Mouse (Mus musculus) cortical plate, adult 2 months (tissue): ENCODE data around the gene Plxnc1.

Experiments used
- CTCF ChIP-seq: fragments of 200-500 bp; IDR thresholded peaks from 2 replicates; pipeline ENCODE4 v1.5.1; 2011; ENCODE audit warnings: mild to moderate bottlenecking, control low read depth, low read length; ENCODE audit not compliant: insufficient read depth; ENCODE audit errors: extremely low read depth
- POLR2A ChIP-seq: fragments of 200-500 bp; IDR thresholded peaks from 2 replicates; pipeline ENCODE4 v1.6.1; 2011; ENCODE audit warnings: mild to moderate bottlenecking, low read length, control low read depth; ENCODE audit not compliant: insufficient read depth; ENCODE audit errors: extremely low read depth

- TF ChIP-seq CTCF (no peak), POLR2A (no peak)
These were observed 31.3 kb downstream of the Plxnc1 start for GRCm38 (mm10) chr10:94913336-94913739.
